Mouse (Mus musculus) limb, embryonic 11.5 days (tissue): ENCODE measurements around the gene Gm47985. TPM values are rescaled to one million over a fixed set of nuclear protein-coding genes. Genes with fewer than 3 reads are reported as not detected.

Source experiments
- ATAC-seq: fragments of 200-750 bp; cut with Nextera tagmentation; 2 replicates; pipeline ENCODE4 v1.8.0; 2017; ENCODE audit warnings: low read depth; ENCODE audit not compliant: insufficient number of reproducible peaks, low FRiP score, low TSS enrichment
- DNase-seq: peaks from one replicate; pipeline ENCODE4 v3.0.0-alpha.2; 2015; ENCODE audit warnings: low spot score
- H3K27ac ChIP-seq: fragments of 300-500 bp; sonication (generic); replicated peaks from 2 replicates; pipeline ENCODE4 v1.5.1; 2014; ENCODE audit warnings: low read depth, mild to moderate bottlenecking, low read length
- H3K27me3 ChIP-seq: fragments of 300-500 bp; sonication (generic); 2 replicates; pipeline ENCODE4 v1.6.1; 2014; ENCODE audit warnings: mild to moderate bottlenecking, low read length, mixed read lengths; ENCODE audit not compliant: control insufficient read depth, insufficient read depth
- H3K36me3 ChIP-seq: fragments of 300-500 bp; sonication (generic); 2 replicates; pipeline ENCODE4 v1.6.1; 2014; ENCODE audit warnings: mild to moderate bottlenecking, low read length, moderate library complexity, mixed read lengths; ENCODE audit not compliant: control insufficient read depth, insufficient read depth
- H3K4me1 ChIP-seq: fragments of 300-500 bp; sonication (generic); 2 replicates; pipeline ENCODE4 v1.6.1; 2014; ENCODE audit warnings: low read length, mixed read lengths; ENCODE audit not compliant: control insufficient read depth, insufficient read depth
- H3K4me2 ChIP-seq: fragments of 300-500 bp; sonication (generic); 2 replicates; pipeline ENCODE4 v1.6.1; 2014; ENCODE audit warnings: low read depth, mild to moderate bottlenecking, moderate library complexity; ENCODE audit not compliant: severe bottlenecking
- H3K4me3 ChIP-seq: fragments of 300-500 bp; sonication (generic); 2 replicates; pipeline ENCODE4 v1.5.1; 2014; ENCODE audit warnings: low read depth, low read length
- H3K9ac ChIP-seq: fragments of 300-500 bp; sonication (generic); 2 replicates; pipeline ENCODE4 v1.6.1; 2014; ENCODE audit warnings: mild to moderate bottlenecking, low read length
- H3K9me3 ChIP-seq: fragments of 300-500 bp; sonication (generic); 2 replicates; pipeline ENCODE4 v1.6.1; 2016; ENCODE audit warnings: low read length; ENCODE audit not compliant: control insufficient read depth
- WGBS: fragments of 180-500 bp; shearing (Covaris S2); extraction: QIAGEN DNeasy Blood & Tissue Kit; methylation state at CpG from one replicate; pipeline ENCODE4 v1.1.7; 2014; 5-methylcytosine and 5-hydroxymethylcytosine counted together
- polyA plus RNA-seq: library from polyadenylated mRNA; unstranded; fragments of >200 nt; fragmentation: Nextera tagmentation; extraction: Ambion mirVana; gene quantifications from 2 replicates; pipeline ENCODE4 v1.2.1, GENCODE M21; 2014

The Gm47985 gene
- polyA plus RNA-seq, 1 experiment from 2014 or later = 0.57 TPM

DNA sequence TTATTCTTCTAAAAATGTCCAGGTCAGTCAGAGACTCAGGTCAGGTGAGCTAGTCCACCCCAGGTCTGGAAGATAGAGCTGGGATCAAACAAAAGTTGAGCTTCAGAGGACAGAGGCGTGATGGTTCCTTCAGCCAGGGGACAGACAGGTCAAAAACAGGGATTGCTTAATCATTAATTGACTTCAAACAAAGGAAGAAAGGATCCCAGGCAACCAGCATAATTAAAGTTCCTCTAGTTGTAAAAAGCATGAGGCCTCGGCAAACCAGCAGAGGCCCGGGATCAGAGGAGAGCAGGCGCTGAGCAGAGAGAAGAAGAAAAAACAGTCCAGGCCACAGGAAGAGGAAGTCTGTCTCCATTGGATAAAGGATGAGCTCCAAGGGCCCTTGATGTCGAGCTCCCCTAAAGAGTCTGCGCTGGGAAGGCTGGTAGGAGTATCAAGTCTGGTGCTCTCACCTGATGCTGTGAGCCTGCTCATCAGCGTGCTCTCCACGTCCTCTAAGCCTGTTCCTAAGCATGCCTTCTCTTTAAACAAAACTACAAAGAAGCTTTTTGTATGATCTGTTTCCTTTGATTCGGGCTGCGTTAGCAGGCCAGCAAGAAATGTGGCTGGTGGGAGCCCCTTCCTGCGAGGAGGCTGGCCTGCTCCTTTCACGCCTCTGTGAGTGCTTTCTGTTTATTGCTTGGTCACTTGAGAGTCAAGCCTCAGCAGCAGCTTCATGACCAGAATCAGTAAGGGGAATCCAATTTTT, 14.9 kb upstream of the Gm47985 start:
- ATAC-seq = no peak
- Histone ChIP-seq H3K9ac (no peak overlapping the region), H3K36me3 (no peaks in the 10 kb centered on the region), H3K27me3 (no peaks in the 10 kb centered on the region), H3K4me2 (no peak overlapping the region), H3K9me3 (no peaks in the 10 kb centered on the region), H3K4me3 (no peak overlapping the region), H3K27ac (no peak overlapping the region), H3K4me1 (0 out of 2 replicates have a peak, but pooled peaks cover 3% of the 10 kb centered on the region)
- 18% methylated on average over 12 of the region's 12 CpGs for WGBS
- DNase-seq = peak; percentile 25

GRCm38 (mm10) chr1:151168637-151169036, 13.7 kb upstream of the Gm47985 start:
- 66% methylated on average over 3 of the region's 3 CpGs for WGBS
- H3K4me3 ChIP-seq = no peak overlapping the region

GRCm38 (mm10) chr1:151171572-151172461, 10.5 kb upstream of the Gm47985 start:
- no peak overlapping the region for H3K4me3 ChIP-seq
- WGBS = 84% methylated on average over 2 of the region's 2 CpGs
- H3K9me3 ChIP-seq = no peaks in the 10 kb centered on the region
- DNase-seq = no peak
- no peaks in the 10 kb centered on the region for H3K36me3 ChIP-seq
- H3K9ac ChIP-seq = no peak overlapping the region
- H3K27ac ChIP-seq = no peak overlapping the region
- H3K4me1 ChIP-seq = 0 out of 2 replicates have a peak, but pooled peaks cover 3% of the 10 kb centered on the region
- no peak overlapping the region for H3K4me2 ChIP-seq
- H3K27me3 ChIP-seq = no peaks in the 10 kb centered on the region
- no peak for ATAC-seq

More at GRCm38 (mm10) chr1:151168637-151169036, 13.7 kb upstream of the Gm47985 start:
- DNase-seq (no peak), ATAC-seq (no peak)
- Histone ChIP-seq H3K27ac (no peak overlapping the region), H3K27me3 (no peaks in the 10 kb centered on the region), H3K4me1 (0 out of 2 replicates have a peak, but pooled peaks cover 3% of the 10 kb centered on the region), H3K4me2 (no peak overlapping the region), H3K36me3 (no peaks in the 10 kb centered on the region), H3K9me3 (no peaks in the 10 kb centered on the region), H3K9ac (no peak overlapping the region)

DNA sequence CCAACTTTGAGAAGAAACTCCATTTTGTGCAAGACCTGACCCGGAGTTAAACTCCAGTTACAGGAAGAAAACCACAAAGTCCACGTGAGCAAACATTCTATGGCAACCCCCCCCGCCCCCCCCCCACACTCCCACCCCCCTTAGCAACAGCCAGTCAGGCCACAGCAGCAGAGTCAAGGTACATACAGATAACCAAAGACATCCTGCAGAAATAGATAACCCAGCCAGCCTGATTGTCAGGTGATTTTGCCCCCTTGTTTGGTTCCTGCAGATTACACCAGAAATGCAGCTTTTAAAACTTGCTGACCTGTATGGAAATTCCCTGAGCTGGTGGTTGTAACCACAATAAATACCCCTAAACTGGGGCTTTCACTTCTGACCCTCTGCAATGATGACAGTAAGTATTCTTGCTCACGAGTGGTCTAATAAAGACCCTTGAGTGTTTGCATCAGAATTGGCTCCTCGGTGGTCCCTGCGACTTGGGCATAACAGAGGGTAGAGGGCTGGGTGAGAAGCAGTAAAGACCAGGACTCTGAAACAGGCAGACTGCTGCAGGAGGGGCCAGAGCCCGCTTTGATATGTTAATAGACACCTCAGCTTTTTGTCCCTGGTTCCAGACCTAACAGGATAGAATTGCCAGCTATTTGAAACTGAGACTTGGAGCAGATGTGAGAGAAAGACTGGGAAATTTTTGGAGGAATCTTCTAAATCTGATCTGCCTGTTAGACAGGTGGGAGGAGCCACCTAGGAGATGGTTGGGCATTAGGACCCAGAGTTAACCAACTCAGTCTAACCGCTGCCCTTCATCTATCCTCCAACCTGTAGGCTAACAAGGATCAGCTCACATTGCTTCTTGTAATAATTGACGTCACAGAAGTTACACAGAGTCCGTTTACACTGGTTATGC, 5.1 kb upstream of the Gm47985 start:
- DNase-seq (peak; percentile 38), ATAC-seq (peak; percentile 84; the same call in 1 of the 2 replicates)
- no peaks in the 10 kb centered on the region for H3K27me3 ChIP-seq
- no peaks in the 10 kb centered on the region for H3K36me3 ChIP-seq
- peak overlapping the region; percentile 20; the same call in 1 of the 2 replicates for H3K4me3 ChIP-seq
- H3K4me2 ChIP-seq = peak overlapping the region; percentile 42
- 0 out of 2 replicates have a peak, but pooled peaks cover 2% of the 10 kb centered on the region for H3K4me1 ChIP-seq
- 16% methylated on average over 10 of the region's 10 CpGs for WGBS
- H3K9me3 ChIP-seq = no peaks in the 10 kb centered on the region
- H3K27ac ChIP-seq = no peak overlapping the region
- no peak overlapping the region for H3K9ac ChIP-seq

GRCm38 (mm10) chr1:151177937-151178271, 4.4 kb upstream of the Gm47985 start:
- 0 out of 2 replicates have a peak, but pooled peaks cover 2% of the 10 kb centered on the region for H3K4me1 ChIP-seq
- peak overlapping the region; percentile 42 for H3K4me2 ChIP-seq
- no peaks in the 10 kb centered on the region for H3K9me3 ChIP-seq
- WGBS = 14% methylated on average over 4 of the region's 4 CpGs
- no peaks in the 10 kb centered on the region for H3K36me3 ChIP-seq
- H3K4me3 ChIP-seq = peak overlapping the region; percentile 20; the same call in 1 of the 2 replicates
- no peak for DNase-seq
- H3K27me3 ChIP-seq = no peaks in the 10 kb centered on the region
- no peak overlapping the region for H3K27ac ChIP-seq
- ATAC-seq = no peak; the same call in 1 of the 2 replicates
- no peak overlapping the region for H3K9ac ChIP-seq

GRCm38 (mm10) chr1:151178505-151179083, 3.7 kb upstream of the Gm47985 start:
- no peaks in the 10 kb centered on the region for H3K27me3 ChIP-seq
- H3K9me3 ChIP-seq = no peaks in the 10 kb centered on the region
- H3K36me3 ChIP-seq = no peaks in the 10 kb centered on the region
- no peak for DNase-seq
- 0 out of 2 replicates have a peak, but pooled peaks cover 2% of the 10 kb centered on the region for H3K4me1 ChIP-seq
- H3K4me3 ChIP-seq = no peak overlapping the region
- H3K4me2 ChIP-seq = no peak overlapping the region
- no peak overlapping the region for H3K9ac ChIP-seq
- 43% methylated on average over 2 of the region's 2 CpGs for WGBS
- H3K27ac ChIP-seq = no peak overlapping the region
- no peak for ATAC-seq

GRCm38 (mm10) chr1:151180167-151180566, 2.2 kb upstream of the Gm47985 start:
- H3K4me2 ChIP-seq = no peak overlapping the region

More at GRCm38 (mm10) chr1:151180167-151180566, 2.2 kb upstream of the Gm47985 start:
- Histone ChIP-seq H3K9me3 (no peaks in the 10 kb centered on the region), H3K27ac (no peak overlapping the region), H3K36me3 (no peaks in the 10 kb centered on the region), H3K4me3 (no peak overlapping the region), H3K4me1 (0 out of 2 replicates have a peak, but pooled peaks cover 2% of the 10 kb centered on the region), H3K9ac (no peak overlapping the region), H3K27me3 (no peaks in the 10 kb centered on the region)
- DNase-seq (no peak), ATAC-seq (no peak)
- 88% methylated on average over 2 of the region's 2 CpGs for WGBS
